Mouse (Mus musculus) E14TG2a.4 (cell line): ENCODE measurements around the gene Bri3.

Experiments
- H3K27me3 ChIP-seq: 2 replicates; pipeline ENCODE4 v1.6.1; 2014; ENCODE audit warnings: low read length, control low read depth; ENCODE audit not compliant: insufficient read depth
- H3K36me3 ChIP-seq: 2 replicates; pipeline ENCODE4 v1.6.1; 2014; ENCODE audit warnings: low read length, control low read depth; ENCODE audit not compliant: insufficient read depth
- H3K4me1 ChIP-seq: replicated peaks from 2 replicates; pipeline ENCODE4 v1.6.1; 2014; ENCODE audit warnings: low read depth, low read length, control low read depth
- H3K4me3 ChIP-seq: replicated peaks from 2 replicates; pipeline ENCODE4 v1.5.1; 2014; ENCODE audit warnings: mild to moderate bottlenecking, low read length
- H3K9me3 ChIP-seq: 2 replicates; pipeline ENCODE4 v1.6.1; 2014; ENCODE audit warnings: low read length, control low read depth
- CTCF ChIP-seq: conservative IDR thresholded peaks from 2 replicates; pipeline ENCODE4 v1.5.1; 2014; ENCODE audit warnings: low read length
- NANOG ChIP-seq: IDR thresholded peaks from 2 replicates; pipeline ENCODE4 v1.6.1; 2014; ENCODE audit warnings: borderline replicate concordance, low read length, mixed read lengths
- POU5F1 ChIP-seq: IDR thresholded peaks from 2 replicates; pipeline ENCODE4 v1.6.1; 2014; ENCODE audit warnings: low read length, borderline replicate concordance

Gene Bri3

DNA sequence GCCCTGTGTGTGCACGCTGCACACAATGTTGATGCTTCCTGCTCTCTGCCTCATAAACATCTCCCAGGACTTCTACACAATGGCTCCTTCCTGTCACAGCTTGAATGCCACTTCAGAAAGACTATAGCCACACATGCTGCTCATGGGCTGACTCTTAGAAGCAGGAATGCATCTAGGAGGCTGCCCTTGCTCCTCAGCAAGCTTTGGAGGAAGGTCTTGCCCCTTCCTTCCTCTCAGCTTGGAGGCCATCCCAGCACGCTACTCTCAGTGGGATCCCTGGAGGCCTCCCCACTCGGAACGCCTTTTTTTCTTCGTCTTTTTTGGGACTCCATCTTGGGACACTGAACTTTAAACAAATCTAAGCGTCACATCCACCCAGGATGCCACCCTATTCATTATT, 30.7 kb downstream of the Bri3 start:
- Histone ChIP-seq H3K9me3 (no peaks in the 10 kb centered on the region), H3K36me3 (peaks cover 11% of the 10 kb centered on the region; the same call in 1 of the 2 replicates), H3K4me3 (no peak overlapping the region), H3K27me3 (no peaks in the 10 kb centered on the region), H3K4me1 (peaks cover 31% of the 10 kb centered on the region)
- TF ChIP-seq CTCF, result no peak
- TF ChIP-seq NANOG, result no peak
- TF ChIP-seq POU5F1, result no peak

DNA sequence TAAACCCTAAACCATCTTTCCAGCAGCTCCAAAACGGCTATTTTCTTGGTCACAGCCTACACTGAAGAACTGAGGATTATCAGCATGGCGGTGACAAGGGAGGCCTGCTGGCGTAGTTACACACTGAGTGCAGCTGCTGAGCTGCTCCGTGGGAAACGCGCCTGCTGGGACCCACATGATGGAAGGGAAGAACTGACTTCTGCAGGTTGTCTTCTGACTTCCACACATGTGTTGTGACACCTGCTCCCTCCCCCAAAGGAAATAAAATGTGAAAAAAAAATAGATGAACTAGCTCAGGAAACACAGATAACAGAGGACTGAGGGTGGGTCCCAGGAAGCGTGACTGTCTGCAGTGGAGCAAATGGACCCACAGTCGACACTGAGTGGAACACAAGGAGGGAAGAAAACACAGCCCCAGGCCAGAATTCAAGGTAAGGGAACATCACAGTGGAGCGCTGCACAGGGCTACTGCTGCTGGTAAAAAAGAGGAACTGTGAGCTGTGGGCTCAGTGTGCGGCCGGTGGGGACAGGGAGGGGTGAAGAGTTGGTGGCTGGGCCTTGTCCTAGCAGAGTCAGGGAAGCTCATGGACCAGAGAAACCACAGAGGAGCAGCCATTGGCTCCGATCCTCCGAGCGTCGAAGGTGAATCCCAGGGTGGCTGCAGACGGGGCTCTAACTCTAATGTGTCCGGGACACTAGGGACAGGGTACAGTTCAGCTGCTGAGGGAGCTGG, 32.8 kb downstream of the Bri3 start:
- Histone ChIP-seq H3K27me3 (no peaks in the 10 kb centered on the region), H3K9me3 (no peaks in the 10 kb centered on the region), H3K4me3 (no peak overlapping the region), H3K4me1 (peaks cover 31% of the 10 kb centered on the region), H3K36me3 (peaks cover 5% of the 10 kb centered on the region; the same call in 1 of the 2 replicates)
- TF ChIP-seq CTCF (no peak), POU5F1 (no peak), NANOG (no peak)

DNA sequence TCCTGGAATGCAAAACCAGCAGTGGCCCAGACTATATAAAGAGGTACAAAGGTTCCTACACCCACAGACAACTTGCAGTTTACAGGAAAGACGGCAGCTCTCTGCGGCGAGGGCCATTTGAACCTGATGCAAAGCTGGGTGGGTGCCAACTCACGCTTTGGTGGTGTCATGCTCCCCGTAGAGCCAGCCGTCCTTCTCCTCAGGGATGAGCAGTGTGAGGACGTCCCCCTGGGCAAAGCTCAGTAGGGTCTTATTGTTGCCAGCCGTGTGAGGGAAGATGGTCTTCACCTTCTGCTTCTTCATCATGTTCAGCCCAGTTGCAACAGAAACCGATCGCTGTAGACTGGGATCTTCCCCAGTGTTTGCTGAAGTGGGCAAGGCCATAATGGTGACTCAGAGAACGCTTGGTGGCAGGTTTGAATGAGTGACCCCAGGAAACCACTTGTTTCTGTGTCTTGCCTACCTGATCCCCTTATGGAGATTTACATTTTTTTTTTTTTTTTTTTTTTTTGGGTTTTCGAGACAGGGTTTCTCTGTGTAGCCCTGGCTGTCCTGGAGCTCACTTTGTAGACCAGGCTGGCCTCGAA, 34.2 kb downstream of the Bri3 start:
- Histone ChIP-seq H3K4me3 (no peak overlapping the region), H3K36me3 (peaks cover 5% of the 10 kb centered on the region; the same call in 1 of the 2 replicates), H3K4me1 (peaks cover 23% of the 10 kb centered on the region), H3K9me3 (no peaks in the 10 kb centered on the region), H3K27me3 (no peaks in the 10 kb centered on the region)
- TF ChIP-seq POU5F1, result no peak
- no peak for TF ChIP-seq CTCF
- TF ChIP-seq NANOG, result no peak

DNA sequence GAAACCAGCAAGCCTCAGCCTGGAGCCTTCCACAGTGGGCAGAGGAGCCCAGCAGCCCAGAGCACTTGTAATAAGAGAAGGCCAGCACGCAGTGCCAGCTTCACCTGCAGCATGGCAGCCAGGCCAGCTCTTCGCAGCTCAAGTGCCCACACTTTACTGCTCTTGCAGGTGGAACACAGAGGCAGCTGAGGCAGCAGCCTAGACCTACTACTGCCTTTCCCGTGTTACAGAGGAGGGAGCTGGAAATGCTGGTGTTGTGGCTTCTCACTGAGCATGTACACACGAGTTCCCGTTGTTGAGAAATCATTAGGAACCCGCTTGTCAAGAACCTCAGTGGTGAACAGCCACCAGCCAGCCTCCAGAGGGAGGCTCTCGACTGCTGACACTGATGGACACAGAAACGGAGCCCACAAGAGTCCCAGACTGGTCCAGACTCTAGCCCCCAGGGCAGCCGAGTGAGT, 34.9 kb downstream of the Bri3 start:
- Histone ChIP-seq H3K4me1 (peaks cover 20% of the 10 kb centered on the region), H3K27me3 (no peaks in the 10 kb centered on the region), H3K4me3 (no peak overlapping the region), H3K36me3 (peaks cover 5% of the 10 kb centered on the region; the same call in 1 of the 2 replicates), H3K9me3 (no peaks in the 10 kb centered on the region)
- TF ChIP-seq POU5F1 (no peak), CTCF (no peak)

DNA sequence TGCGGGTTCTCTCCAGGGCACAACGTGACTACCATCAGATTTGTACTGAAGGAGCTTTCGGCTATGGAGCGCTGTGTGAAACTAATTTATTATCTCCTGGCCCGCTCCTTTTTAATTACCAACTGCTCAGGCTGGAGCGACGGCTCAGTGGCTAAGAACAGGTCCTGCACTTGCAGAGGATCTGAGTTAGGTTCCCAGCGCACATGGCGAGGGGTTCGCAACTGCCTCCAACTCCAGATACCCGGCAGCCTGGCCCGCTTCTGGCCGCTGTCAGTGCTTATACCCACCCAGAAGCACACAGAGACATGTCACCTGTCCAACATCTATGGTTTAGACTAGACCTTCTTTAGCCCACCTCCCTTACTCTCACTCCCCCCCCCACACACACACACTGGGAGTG, 35.7 kb downstream of the Bri3 start:
- TF ChIP-seq NANOG (no peak), CTCF (no peak), POU5F1 (no peak)

DNA sequence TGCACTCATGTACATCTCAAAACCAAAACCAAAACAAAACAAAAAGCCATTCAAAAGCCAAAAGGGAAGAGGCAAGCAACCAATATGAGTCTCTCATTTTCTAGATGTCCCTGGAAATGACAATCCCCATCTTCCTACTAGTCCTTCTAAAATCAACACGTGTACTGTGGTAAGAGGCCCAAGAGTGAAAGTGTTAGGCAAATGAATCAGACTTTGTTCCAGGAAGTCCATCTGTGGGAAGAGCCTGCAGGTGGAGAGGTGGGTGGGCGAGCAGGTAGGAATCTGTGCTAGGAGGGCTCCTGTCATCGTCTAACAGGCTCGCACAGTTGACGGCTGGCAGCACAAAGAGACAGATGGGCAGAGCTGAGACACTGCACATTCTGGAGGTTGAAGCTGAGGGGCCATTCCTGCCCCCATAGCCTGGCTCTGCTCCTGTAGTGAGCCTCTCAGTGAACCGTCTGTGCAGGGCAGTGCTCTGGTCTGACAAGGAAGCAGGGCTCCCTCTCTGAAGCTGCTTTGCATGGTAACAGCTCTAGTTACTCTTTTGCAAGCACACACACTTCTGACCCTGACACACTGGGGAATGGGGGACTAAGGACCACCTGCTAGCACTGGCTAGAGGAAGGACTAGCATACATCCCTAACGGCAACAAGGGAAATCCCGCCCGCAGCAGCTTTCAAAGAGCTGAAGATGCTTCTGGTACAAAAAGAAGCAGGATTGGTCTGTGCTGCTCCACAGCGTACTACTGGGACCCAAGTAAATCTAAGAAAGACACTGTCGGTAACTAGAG, 38.4 kb downstream of the Bri3 start:
- TF ChIP-seq CTCF, result no peak
- no peak for TF ChIP-seq POU5F1
- TF ChIP-seq NANOG, result no peak
- peaks cover 5% of the 10 kb centered on the region; the same call in 1 of the 2 replicates for H3K36me3 ChIP-seq
- no peak overlapping the region for H3K4me3 ChIP-seq
- no peaks in the 10 kb centered on the region for H3K9me3 ChIP-seq
- no peaks in the 10 kb centered on the region for H3K27me3 ChIP-seq
- H3K4me1 ChIP-seq, result no peaks in the 10 kb centered on the region

More for the DNA sequence above, 35.7 kb downstream of the Bri3 start:
- no peak overlapping the region for H3K4me3 ChIP-seq
- H3K9me3 ChIP-seq, result no peaks in the 10 kb centered on the region
- peaks cover 5% of the 10 kb centered on the region; the same call in 1 of the 2 replicates for H3K36me3 ChIP-seq
- H3K4me1 ChIP-seq, result peaks cover 16% of the 10 kb centered on the region
- H3K27me3 ChIP-seq, result no peaks in the 10 kb centered on the region

DNA sequence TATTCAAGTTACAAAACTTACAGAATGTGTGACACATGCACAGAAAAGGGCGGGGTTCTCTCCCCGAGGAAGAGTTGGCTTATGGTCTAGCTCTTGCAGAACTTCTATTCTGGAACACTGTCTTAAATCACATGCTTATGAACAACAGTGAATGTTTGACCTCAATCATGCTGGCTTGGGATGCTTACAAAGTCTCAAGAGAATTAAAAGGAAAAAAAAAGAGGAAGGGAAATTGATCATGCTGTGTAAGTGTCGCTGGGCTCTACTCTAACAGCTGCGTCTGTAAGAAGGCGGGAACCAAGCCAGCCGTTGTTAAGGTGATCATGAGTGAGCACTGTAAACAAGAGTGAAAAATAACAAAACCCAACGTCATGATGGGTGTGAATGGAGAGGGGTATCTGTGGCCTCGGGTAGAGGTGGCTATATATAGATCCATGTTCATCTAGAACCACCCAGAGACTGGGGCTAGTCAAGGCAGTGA, 39.4 kb downstream of the Bri3 start:
- H3K36me3 ChIP-seq, result peaks cover 5% of the 10 kb centered on the region; the same call in 1 of the 2 replicates
- no peaks in the 10 kb centered on the region for H3K4me1 ChIP-seq
- H3K27me3 ChIP-seq, result no peaks in the 10 kb centered on the region
- no peak overlapping the region for H3K4me3 ChIP-seq
- TF ChIP-seq POU5F1 (no peak), NANOG (no peak), CTCF (no peak)
- H3K9me3 ChIP-seq, result no peaks in the 10 kb centered on the region

DNA sequence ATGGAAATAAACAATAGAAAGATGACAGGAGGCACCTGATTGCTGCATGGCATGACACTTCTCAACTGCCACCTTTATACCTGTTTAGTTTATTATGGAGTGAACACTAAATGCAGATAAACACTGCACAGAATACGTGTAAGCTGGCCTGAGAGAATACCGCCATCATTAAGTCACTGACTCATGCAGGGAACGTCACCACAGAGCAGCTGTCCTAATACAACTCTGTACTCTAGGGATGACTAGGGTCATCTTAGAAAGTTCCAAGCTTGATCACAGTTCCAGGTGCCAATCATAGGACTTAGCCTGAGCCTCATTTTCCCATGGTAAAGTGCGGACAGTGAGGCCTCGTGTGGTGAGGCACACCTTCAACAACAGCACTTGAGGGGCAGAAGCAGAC, 40.4 kb downstream of the Bri3 start:
- H3K36me3 ChIP-seq, result no peaks in the 10 kb centered on the region
- H3K9me3 ChIP-seq, result no peaks in the 10 kb centered on the region
- H3K4me3 ChIP-seq, result no peak overlapping the region
- no peaks in the 10 kb centered on the region for H3K4me1 ChIP-seq
- H3K27me3 ChIP-seq, result no peaks in the 10 kb centered on the region
- TF ChIP-seq CTCF, result no peak
- no peak for TF ChIP-seq NANOG
- no peak for TF ChIP-seq POU5F1
